Mouse (Mus musculus) C2C12 (cell line): ENCODE results near the gene Fam168a. TPM values are rescaled to one million over a fixed set of nuclear protein-coding genes. Genes with fewer than 3 reads are reported as not detected.

Experiments
- H3K27me3 ChIP-seq: one replicate; pipeline ENCODE4 v1.6.1; 2011; ENCODE audit not compliant: control insufficient read depth, insufficient read depth, insufficient read length
- H3K36me3 ChIP-seq: one replicate; pipeline ENCODE4 v1.6.1; 2011; ENCODE audit not compliant: control insufficient read depth, insufficient read depth
- H3K4me3 ChIP-seq: one replicate; pipeline ENCODE4 v1.5.1; 2011; ENCODE audit warnings: mild to moderate bottlenecking, control low read depth; ENCODE audit not compliant: poor library complexity, insufficient read depth, severe bottlenecking
- H3K79me2 ChIP-seq: one replicate; pipeline ENCODE4 v1.6.1; 2011; ENCODE audit not compliant: control insufficient read depth, insufficient read depth
- H3K79me3 ChIP-seq: one replicate; pipeline ENCODE4 v1.6.1; 2011; ENCODE audit warnings: low read depth, control low read depth
- H3ac ChIP-seq: one replicate; pipeline ENCODE3; 2011; ENCODE audit warnings: low read depth; ENCODE audit not compliant: control insufficient read depth, insufficient read length
- CEBPB ChIP-seq: IDR thresholded peaks from one replicate; pipeline ENCODE4 v1.6.1; 2011; ENCODE audit warnings: low read depth, mild to moderate bottlenecking, control low read depth, moderate library complexity
- CTCF ChIP-seq: IDR thresholded peaks from one replicate; pipeline ENCODE4 v1.5.1; 2011; ENCODE audit not compliant: control insufficient read depth, insufficient read depth, insufficient read length
- FOSL1 ChIP-seq: IDR thresholded peaks from one replicate; pipeline ENCODE4 v1.8.0; 2011; ENCODE audit warnings: mild to moderate bottlenecking, low read length; ENCODE audit not compliant: poor library complexity, insufficient read depth, severe bottlenecking
- MAX ChIP-seq: IDR thresholded peaks from one replicate; pipeline ENCODE4 v1.6.1; 2011; ENCODE audit warnings: mild to moderate bottlenecking, control low read depth
- MYOD1 ChIP-seq: IDR thresholded peaks from one replicate; pipeline ENCODE4 v1.6.1; 2011; ENCODE audit warnings: low read depth; ENCODE audit not compliant: control insufficient read depth, insufficient read length
- MYOG ChIP-seq: IDR thresholded peaks from one replicate; pipeline ENCODE4 v1.6.1; 2011; ENCODE audit not compliant: control insufficient read depth, insufficient read length; ENCODE audit errors: extremely low read depth
- USF1 ChIP-seq: IDR thresholded peaks from one replicate; pipeline ENCODE4 v1.6.1; 2011; ENCODE audit warnings: low read depth, mild to moderate bottlenecking, control low read depth, moderate library complexity
- polyA plus RNA-seq: library from polyadenylated mRNA; unstranded; fragments of >200 nt; fragmentation: generic; extraction: Trizol; gene quantifications from one replicate; pipeline ENCODE4 v1.2.1, GENCODE M21; 2012; ENCODE audit warnings: missing spikeins

Gene Fam168a
- polyA plus RNA-seq, 1 experiment, result 30.5 TPM

DNA sequence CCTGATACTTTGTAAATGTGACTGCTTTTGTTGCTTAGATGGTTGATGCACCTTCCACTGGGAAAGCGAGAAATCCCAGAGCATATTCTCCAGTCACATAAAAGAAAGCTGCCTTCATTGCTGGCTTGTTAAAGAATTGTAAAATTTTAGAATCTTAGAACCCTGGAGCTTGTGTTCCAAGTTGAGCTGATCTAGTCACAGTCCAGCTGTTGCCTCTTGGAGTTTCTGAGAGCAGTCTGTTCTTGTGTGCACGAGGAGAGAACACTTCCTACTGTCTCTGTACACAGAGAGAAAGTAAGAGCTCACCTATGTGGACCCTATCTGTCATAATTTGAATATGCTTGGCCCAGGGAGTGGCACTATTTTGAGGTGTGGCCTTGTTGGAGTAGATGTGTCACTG, 122.1 kb downstream of the Fam168a start:
- H3K79me3 ChIP-seq, result no peaks in the 10 kb centered on the region
- no peaks in the 10 kb centered on the region for H3K79me2 ChIP-seq
- H3ac ChIP-seq, result no peak overlapping the region
- H3K36me3 ChIP-seq, result no peaks in the 10 kb centered on the region
- H3K27me3 ChIP-seq, result no peaks in the 10 kb centered on the region
- TF ChIP-seq MYOG, result no peak
- no peak for TF ChIP-seq CEBPB
- TF ChIP-seq MAX, result no peak
- no peak for TF ChIP-seq MYOD1
- no peak overlapping the region for H3K4me3 ChIP-seq

DNA sequence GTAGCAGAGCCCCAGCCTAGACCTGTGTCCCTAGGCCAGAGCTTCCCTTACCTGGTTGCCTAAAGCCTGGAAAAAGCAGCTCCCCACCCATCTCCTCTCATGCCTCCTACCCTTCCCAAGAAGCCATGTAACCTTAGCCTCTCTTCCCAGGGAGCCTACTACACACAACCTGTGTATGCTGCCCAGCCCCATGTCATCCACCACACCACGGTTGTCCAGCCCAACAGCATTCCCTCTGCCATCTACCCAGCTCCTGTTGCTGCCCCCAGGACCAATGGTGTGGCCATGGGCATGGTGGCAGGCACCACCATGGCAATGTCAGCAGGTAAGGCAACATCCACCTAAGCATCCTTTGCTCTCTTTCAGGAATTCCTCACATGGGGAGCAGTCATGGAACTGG, 127.4 kb downstream of the Fam168a start:
- no peak overlapping the region for H3K4me3 ChIP-seq
- H3K79me3 ChIP-seq, result no peaks in the 10 kb centered on the region
- H3ac ChIP-seq, result no peak overlapping the region
- no peaks in the 10 kb centered on the region for H3K79me2 ChIP-seq
- no peaks in the 10 kb centered on the region for H3K27me3 ChIP-seq
- no peak for TF ChIP-seq MYOD1
- TF ChIP-seq FOSL1, result no peak
- no peak for TF ChIP-seq CTCF
- no peak for TF ChIP-seq USF1
- TF ChIP-seq MYOG, result no peak
- TF ChIP-seq CEBPB, result no peak
- no peak for TF ChIP-seq MAX
- H3K36me3 ChIP-seq, result peaks cover 7% of the 10 kb centered on the region

DNA sequence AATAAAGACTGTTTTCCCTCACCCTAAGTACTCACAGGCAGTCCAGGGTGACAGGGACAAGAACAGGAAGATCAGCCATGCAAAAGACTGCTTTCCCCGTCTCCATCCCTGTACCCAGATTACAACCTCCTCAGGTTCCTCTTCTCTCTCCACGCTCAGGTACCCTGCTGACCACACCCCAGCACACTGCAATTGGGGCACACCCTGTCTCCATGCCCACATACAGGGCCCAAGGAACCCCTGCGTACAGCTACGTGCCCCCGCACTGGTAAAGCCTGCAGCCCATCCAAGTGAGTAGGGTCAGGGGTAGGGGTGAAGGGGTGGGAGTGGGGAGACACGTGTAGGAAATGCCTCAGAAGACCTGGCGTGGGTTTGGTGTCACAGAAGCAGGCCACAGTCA, 128.7 kb downstream of the Fam168a start:
- peaks cover 7% of the 10 kb centered on the region for H3K36me3 ChIP-seq
- TF ChIP-seq MYOD1, result no peak
- no peak for TF ChIP-seq CTCF
- no peak for TF ChIP-seq USF1
- no peak for TF ChIP-seq MAX
- TF ChIP-seq MYOG, result no peak
- TF ChIP-seq CEBPB, result no peak
- no peak for TF ChIP-seq FOSL1
- no peaks in the 10 kb centered on the region for H3K27me3 ChIP-seq
- no peaks in the 10 kb centered on the region for H3K79me2 ChIP-seq
- H3K4me3 ChIP-seq, result no peak overlapping the region
- H3K79me3 ChIP-seq, result no peaks in the 10 kb centered on the region
- no peak overlapping the region for H3ac ChIP-seq

DNA sequence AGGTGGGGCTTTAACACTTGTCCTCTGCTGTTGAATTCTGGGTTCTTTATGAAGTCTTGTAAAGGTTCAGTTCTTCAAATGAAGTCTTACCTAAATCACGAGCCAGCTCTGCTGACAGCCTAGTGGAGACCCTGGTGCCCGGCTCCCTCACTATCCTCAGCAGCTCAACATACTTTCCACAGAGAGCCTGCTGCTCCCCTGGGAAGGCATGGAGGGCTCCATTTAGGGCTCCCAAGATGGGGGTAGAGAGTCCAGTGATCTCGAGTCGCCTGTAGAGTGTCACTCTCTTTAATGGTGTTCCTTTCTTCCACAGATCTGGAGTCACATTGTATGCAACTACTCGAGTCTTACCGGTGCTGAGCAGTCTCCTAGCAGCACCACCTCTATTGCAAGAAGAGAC, 129.3 kb downstream of the Fam168a start:
- Histone ChIP-seq H3K79me2 (no peaks in the 10 kb centered on the region), H3ac (no peak overlapping the region), H3K36me3 (peaks cover 7% of the 10 kb centered on the region), H3K4me3 (no peak overlapping the region), H3K79me3 (no peaks in the 10 kb centered on the region), H3K27me3 (no peaks in the 10 kb centered on the region)
- TF ChIP-seq MYOD1 (no peak), CEBPB (no peak), MYOG (no peak), MAX (no peak), FOSL1 (no peak), USF1 (no peak), CTCF (no peak)

DNA sequence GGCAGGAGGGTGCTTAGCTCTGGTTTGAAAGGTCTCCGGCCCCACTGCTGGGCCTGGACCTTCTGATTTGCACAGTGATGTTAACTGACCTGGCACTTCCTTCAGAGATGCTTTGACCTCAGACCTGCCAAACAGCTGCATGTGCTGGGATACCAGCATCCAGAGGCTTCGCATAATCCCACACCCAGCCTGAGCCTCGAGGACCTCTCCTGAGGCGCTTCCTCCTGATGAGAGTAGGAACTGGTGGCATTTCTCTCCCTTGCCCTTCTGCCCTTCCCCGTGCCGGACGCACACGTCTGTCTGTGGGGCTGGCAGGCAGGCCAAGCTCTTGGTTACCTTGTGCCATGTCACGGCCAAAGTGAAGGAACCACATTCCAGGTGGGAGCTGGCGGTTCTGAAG, 130.2 kb downstream of the Fam168a start:
- TF ChIP-seq USF1 (no peak), CTCF (no peak), MAX (no peak), FOSL1 (no peak), CEBPB (no peak)
- Histone ChIP-seq H3K4me3 (no peak overlapping the region), H3ac (no peak overlapping the region), H3K27me3 (no peaks in the 10 kb centered on the region), H3K79me3 (no peaks in the 10 kb centered on the region), H3K79me2 (no peaks in the 10 kb centered on the region), H3K36me3 (peaks cover 7% of the 10 kb centered on the region)

DNA sequence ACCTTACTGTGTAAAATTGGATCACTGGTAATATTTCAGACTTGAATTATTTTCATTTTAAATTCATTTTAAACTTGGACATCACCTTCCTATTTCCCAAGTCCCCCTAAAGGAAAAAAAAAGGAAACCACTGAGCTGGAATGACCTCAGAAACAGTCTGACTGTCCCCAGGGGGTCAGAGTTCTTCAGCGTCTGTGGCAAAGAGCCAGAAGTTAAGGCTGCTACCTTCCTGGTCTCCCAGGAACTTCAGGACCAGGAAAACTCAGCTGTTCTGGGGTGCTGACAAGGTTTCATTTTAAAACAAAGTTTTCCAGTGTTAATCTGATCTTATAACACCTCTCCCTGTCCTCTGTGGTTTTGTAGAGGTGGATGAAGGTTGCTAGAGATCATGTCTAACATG, 131.3 kb downstream of the Fam168a start:
- H3K36me3 ChIP-seq, result peaks cover 7% of the 10 kb centered on the region
- H3K79me3 ChIP-seq, result no peaks in the 10 kb centered on the region
- H3K27me3 ChIP-seq, result no peaks in the 10 kb centered on the region
- TF ChIP-seq USF1 (no peak), MYOD1 (no peak), CEBPB (no peak), MYOG (no peak), MAX (no peak), CTCF (no peak), FOSL1 (no peak)
- no peaks in the 10 kb centered on the region for H3K79me2 ChIP-seq
- no peak overlapping the region for H3ac ChIP-seq
- no peak overlapping the region for H3K4me3 ChIP-seq
